Mouse (Mus musculus): ENCODE measurements at regions not wholly inside any gene's neighbourhood (a gene's known extent, or its start where the extent isn't known, plus 50 kb on each side); places are given as distances from the start of the nearest gene placed in this dataset.

GRCm38 (mm10) chr10:61025061-61025460 lies 64.1 kb upstream of the Pcbd1 start:
- TF ChIP-seq CTCF (IDR thresholded peaks at IDR 0.05; ENCODE audit: low read depth) (no peak), EP300 (IDR thresholded peaks at IDR 0.05; ENCODE audit: low read depth) (no peak)
